Mouse (Mus musculus) olfactory bulb, adult 2 months (tissue): ENCODE data around the gene Procr.

Experiments used
- CTCF ChIP-seq: fragments of 200-500 bp; IDR thresholded peaks from 2 replicates; pipeline ENCODE4 v1.5.1; 2012; ENCODE audit warnings: low read depth, mild to moderate bottlenecking, low read length, moderate library complexity; ENCODE audit not compliant: insufficient read depth
- POLR2A ChIP-seq: fragments of 200-500 bp; IDR thresholded peaks from 2 replicates; pipeline ENCODE4 v1.6.1; 2012; ENCODE audit warnings: mild to moderate bottlenecking, low read depth, low read length, moderate library complexity; ENCODE audit not compliant: insufficient read depth

- TF ChIP-seq CTCF (no peak), POLR2A (no peak)
Measured at GRCm38 (mm10) chr2:155745487-155745886, 5.4 kb upstream of the Procr start.
